Mouse (Mus musculus): ENCODE results near the gene Tulp1. TPM values are rescaled to one million over a fixed set of nuclear protein-coding genes. Genes with fewer than 3 reads are reported as not detected.
"Not testable (repeated sequence)": the region's sequence is repeated elsewhere in the genome, so short reads cannot be mapped to it uniquely, and the experiment has no call there.

Gene Tulp1
- polyA plus RNA-seq, 1 experiment from 2014 or later, result 1.4 TPM

GRCm38 (mm10) chr17:28332113-28332914, 32.7 kb downstream of the Tulp1 start:
- Histone ChIP-seq H3K4me1 (peaks cover 39% of the 10 kb centered on the region), H3K36me3 (ENCODE audit: poor library complexity, severe bottlenecking) (peaks cover 46% of the 10 kb centered on the region), H3K9me3 (replicated peaks) (no peaks in the 10 kb centered on the region), H3K4me3 (no peak overlapping the region), H3K27ac (no peak overlapping the region), H3K27me3 (no peaks in the 10 kb centered on the region), H3K9ac (no peak overlapping the region), H3K4me2 (no peak overlapping the region)
- 46% methylated on average over 13 of the region's 13 CpGs for WGBS
- ATAC-seq, result no peak

- no peak for ATAC-seq
- no peak overlapping the region for H3K4me3 ChIP-seq
- H3K27ac ChIP-seq, result no peak overlapping the region
- 40% methylated on average over 6 of the region's 7 CpGs for WGBS
- H3K4me1 ChIP-seq, result peaks cover 39% of the 10 kb centered on the region
- H3K36me3 ChIP-seq (ENCODE audit: poor library complexity, severe bottlenecking), result peaks cover 46% of the 10 kb centered on the region
- 0 out of 2 replicates have a peak overlapping the region, but pooled peaks have one; percentile 13 for H3K4me2 ChIP-seq
- no peaks in the 10 kb centered on the region for H3K27me3 ChIP-seq
- H3K9me3 ChIP-seq (replicated peaks), result no peaks in the 10 kb centered on the region
- H3K9ac ChIP-seq, result no peak overlapping the region
Measured at GRCm38 (mm10) chr17:28331241-28332112, 33.5 kb downstream of the Tulp1 start.

GRCm38 (mm10) chr17:28330590-28330989, 34.4 kb downstream of the Tulp1 start:
- H3K9ac ChIP-seq; H3K4me3 ChIP-seq; H3K27me3 ChIP-seq; ATAC-seq; H3K9me3 ChIP-seq (replicated peaks); H3K27ac ChIP-seq: not testable (repeated sequence)
- 63% methylated on average over 8 of the region's 8 CpGs for WGBS
- Histone ChIP-seq H3K4me1 (peaks cover 39% of the 10 kb centered on the region), H3K36me3 (ENCODE audit: poor library complexity, severe bottlenecking) (peaks cover 45% of the 10 kb centered on the region), H3K4me2 (peak overlapping the region; percentile 98; the same call in 1 of the 2 replicates)

- Histone ChIP-seq H3K9me3 (replicated peaks) (no peaks in the 10 kb centered on the region), H3K36me3 (ENCODE audit: poor library complexity, severe bottlenecking) (peaks cover 45% of the 10 kb centered on the region), H3K27me3 (no peaks in the 10 kb centered on the region), H3K4me3 (peak overlapping the region; percentile 86), H3K4me2 (peak overlapping the region; percentile 98), H3K27ac (no peak overlapping the region), H3K4me1 (peaks cover 39% of the 10 kb centered on the region), H3K9ac (peak overlapping the region; percentile 99)
- ATAC-seq, result no peak
- WGBS, result 65% methylated on average over 2 of the region's 2 CpGs
Measured at GRCm38 (mm10) chr17:28330232-28330546, 34.8 kb downstream of the Tulp1 start.

- peaks cover 39% of the 10 kb centered on the region for H3K4me1 ChIP-seq
- H3K4me3 ChIP-seq, result peak overlapping the region; percentile 86
- no peaks in the 10 kb centered on the region for H3K27me3 ChIP-seq
- no peaks in the 10 kb centered on the region for H3K9me3 ChIP-seq (replicated peaks)
- peaks cover 47% of the 10 kb centered on the region for H3K36me3 ChIP-seq (ENCODE audit: poor library complexity, severe bottlenecking)
- H3K9ac ChIP-seq, result peak overlapping the region; percentile 99
- peak overlapping the region; percentile 98 for H3K4me2 ChIP-seq
- ATAC-seq, result no peak
- 0 out of 2 replicates have a peak overlapping the region, but pooled peaks have one; percentile 95 for H3K27ac ChIP-seq
- under 1% methylated on average over 4 of the region's 4 CpGs for WGBS
Measured at GRCm38 (mm10) chr17:28329503-28330231, 35.4 kb downstream of the Tulp1 start.

- Histone ChIP-seq H3K9ac (peak overlapping the region; percentile 99), H3K36me3 (ENCODE audit: poor library complexity, severe bottlenecking) (peaks cover 54% of the 10 kb centered on the region), H3K4me3 (peak overlapping the region; percentile 86), H3K4me1 (peaks cover 39% of the 10 kb centered on the region), H3K9me3 (replicated peaks) (no peaks in the 10 kb centered on the region), H3K4me2 (peak overlapping the region; percentile 98), H3K27ac (peak overlapping the region; percentile 95), H3K27me3 (no peaks in the 10 kb centered on the region)
- ATAC-seq, result peak; percentile 14; the same call in 1 of the 2 replicates
- under 1% methylated on average over 25 of the region's 25 CpGs for WGBS
Measured at GRCm38 (mm10) chr17:28328946-28329345, 36.1 kb downstream of the Tulp1 start.

- Histone ChIP-seq H3K36me3 (ENCODE audit: poor library complexity, severe bottlenecking) (peaks cover 56% of the 10 kb centered on the region), H3K4me3 (peak within 1 kb of the TSS; percentile 86), H3K4me2 (peak within 1 kb of the TSS; percentile 98), H3K9ac (peak within 1 kb of the TSS; percentile 99), H3K4me1 (peaks cover 34% of the 10 kb centered on the region), H3K9me3 (replicated peaks) (no peaks in the 10 kb centered on the region), H3K27ac (peak within 1 kb of the TSS; percentile 95), H3K27me3 (no peaks in the 10 kb centered on the region)
- under 1% methylated on average over 66 of the region's 67 CpGs for WGBS
- ATAC-seq, result peak; percentile 91
Measured at GRCm38 (mm10) chr17:28328366-28328928, 36.6 kb downstream of the Tulp1 start, which contains the start of gene Rpl10a. Rpl10a (plus strand) TSS chr17:28328471.

GRCm38 (mm10) chr17:28327673-28328325, 37.2 kb downstream of the Tulp1 start:
- ATAC-seq, result peak; percentile 50
- peaks cover 29% of the 10 kb centered on the region for H3K4me1 ChIP-seq
- WGBS, result 11% methylated on average over 22 of the region's 22 CpGs
- H3K9ac ChIP-seq, result peak overlapping the region; percentile 99
- peak overlapping the region; percentile 95 for H3K27ac ChIP-seq
- peaks cover 52% of the 10 kb centered on the region for H3K36me3 ChIP-seq (ENCODE audit: poor library complexity, severe bottlenecking)
- H3K27me3 ChIP-seq, result no peaks in the 10 kb centered on the region
- H3K9me3 ChIP-seq (replicated peaks), result no peaks in the 10 kb centered on the region
- peak overlapping the region; percentile 86 for H3K4me3 ChIP-seq
- H3K4me2 ChIP-seq, result peak overlapping the region; percentile 98

- H3K27me3 ChIP-seq, result no peaks in the 10 kb centered on the region
- WGBS, result 85% methylated on average over 3 of the region's 3 CpGs
- H3K9me3 ChIP-seq (replicated peaks), result no peaks in the 10 kb centered on the region
- H3K36me3 ChIP-seq (ENCODE audit: poor library complexity, severe bottlenecking), result peaks cover 52% of the 10 kb centered on the region
- H3K27ac ChIP-seq, result no peak overlapping the region
- no peak overlapping the region for H3K4me3 ChIP-seq
- H3K9ac ChIP-seq, result 0 out of 2 replicates have a peak overlapping the region, but pooled peaks have one; percentile 99
- H3K4me1 ChIP-seq, result peaks cover 29% of the 10 kb centered on the region
- H3K4me2 ChIP-seq, result no peak overlapping the region
- no peak for ATAC-seq
Measured at GRCm38 (mm10) chr17:28326951-28327350, 38.1 kb downstream of the Tulp1 start.

- no peak overlapping the region for H3K4me2 ChIP-seq
- H3K9ac ChIP-seq, result no peak overlapping the region
- WGBS, result 97% methylated on average over 7 of the region's 8 CpGs
- H3K36me3 ChIP-seq (ENCODE audit: poor library complexity, severe bottlenecking), result peaks cover 52% of the 10 kb centered on the region
- peaks cover 22% of the 10 kb centered on the region for H3K4me1 ChIP-seq
- no peaks in the 10 kb centered on the region for H3K27me3 ChIP-seq
- no peak for ATAC-seq
- no peak overlapping the region for H3K27ac ChIP-seq
- no peak overlapping the region for H3K4me3 ChIP-seq
- no peaks in the 10 kb centered on the region for H3K9me3 ChIP-seq (replicated peaks)
Measured at GRCm38 (mm10) chr17:28325751-28326150, 39.3 kb downstream of the Tulp1 start.

- not testable (repeated sequence) for H3K27ac ChIP-seq; H3K27me3 ChIP-seq; H3K4me3 ChIP-seq; H3K9ac ChIP-seq; H3K9me3 ChIP-seq (replicated peaks); ATAC-seq; H3K4me2 ChIP-seq
- Histone ChIP-seq H3K36me3 (ENCODE audit: poor library complexity, severe bottlenecking) (peaks cover 42% of the 10 kb centered on the region), H3K4me1 (peaks cover 13% of the 10 kb centered on the region)
- 94% methylated on average over 7 of the region's 7 CpGs for WGBS
Measured at GRCm38 (mm10) chr17:28324416-28324815, 40.6 kb downstream of the Tulp1 start.

Measured in forebrain, embryonic 13.5 days (tissue).